Mouse (Mus musculus) activated CD4-positive, CD25-positive, alpha-beta regulatory T cell, adult 4 months (primary cell): ENCODE results near the gene 4922502D21Rik. TPM values are rescaled to one million over a fixed set of nuclear protein-coding genes. Genes with fewer than 3 reads are reported as not detected.
"Not testable (repeated sequence)": the region's sequence is repeated elsewhere in the genome, so short reads cannot be mapped to it uniquely, and the experiment has no call there.

Experiments
- ATAC-seq: one replicate; pipeline ENCODE4 v1.8.0; 2017
- polyA plus RNA-seq, 2 experiments: library from polyadenylated mRNA; unstranded; fragments of 100-300 nt; shearing (Covaris generic); gene quantifications; one replicate each; pipeline ENCODE4 v1.2.1; 2017

Gene 4922502D21Rik
- polyA plus RNA-seq, result not detected

- ATAC-seq, result no peak
Measured at GRCm38 (mm10) chr6:129331610-129332009, at the start of gene 4922502D21Rik. Gene 4922502D21Rik, minus strand, starts transcription at chr6:129331796.

GRCm38 (mm10) chr6:129380454-129380853, 48.9 kb upstream of the 4922502D21Rik start:
- no peak for ATAC-seq

- ATAC-seq, result no peak
Measured at GRCm38 (mm10) chr6:129374937-129375471, 43.4 kb upstream of the 4922502D21Rik start.

GRCm38 (mm10) chr6:129369374-129370132, 38.0 kb upstream of the 4922502D21Rik start:
- ATAC-seq, result no peak

- peak; percentile 85 for ATAC-seq
Measured at GRCm38 (mm10) chr6:129365959-129366359, 34.4 kb upstream of the 4922502D21Rik start.

- ATAC-seq, result no peak
Measured at GRCm38 (mm10) chr6:129363942-129364341, 32.3 kb upstream of the 4922502D21Rik start.

GRCm38 (mm10) chr6:129359515-129359914, 27.9 kb upstream of the 4922502D21Rik start:
- no peak for ATAC-seq

GRCm38 (mm10) chr6:129356430-129356829, 24.8 kb upstream of the 4922502D21Rik start:
- ATAC-seq, result no peak

- ATAC-seq, result no peak
Measured at GRCm38 (mm10) chr6:129355774-129356173, 24.2 kb upstream of the 4922502D21Rik start.

- no peak for ATAC-seq
Measured at GRCm38 (mm10) chr6:129351091-129351490, 19.5 kb upstream of the 4922502D21Rik start.

GRCm38 (mm10) chr6:129349524-129350352, 18.1 kb upstream of the 4922502D21Rik start:
- ATAC-seq, result no peak

GRCm38 (mm10) chr6:129344408-129344807, 12.8 kb upstream of the 4922502D21Rik start:
- ATAC-seq, result no peak

GRCm38 (mm10) chr6:129342391-129342790, 10.8 kb upstream of the 4922502D21Rik start, which contains the start of gene Clec12a:
Gene Clec12a, plus strand, starts transcription at chr6:129342691.
- not testable (repeated sequence) for ATAC-seq

GRCm38 (mm10) chr6:129337751-129338150, 6.2 kb upstream of the 4922502D21Rik start:
- ATAC-seq, result no peak

GRCm38 (mm10) chr6:129333674-129334078, 2.1 kb upstream of the 4922502D21Rik start:
- ATAC-seq, result peak; percentile 100

- no peak for ATAC-seq
Measured at GRCm38 (mm10) chr6:129326568-129327150, 4.9 kb downstream of the 4922502D21Rik start.

- ATAC-seq, result no peak
Measured at GRCm38 (mm10) chr6:129326016-129326415, 5.6 kb downstream of the 4922502D21Rik start.

- ATAC-seq, result no peak
Measured at GRCm38 (mm10) chr6:129319331-129319730, 12.3 kb downstream of the 4922502D21Rik start.

- ATAC-seq, result peak; percentile 67
Measured at GRCm38 (mm10) chr6:129318395-129318794, 13.2 kb downstream of the 4922502D21Rik start.

- peak; percentile 38 for ATAC-seq
Measured at GRCm38 (mm10) chr6:129316463-129316862, 15.1 kb downstream of the 4922502D21Rik start.

- ATAC-seq, result no peak
Measured at GRCm38 (mm10) chr6:129315698-129316097, 15.9 kb downstream of the 4922502D21Rik start.

- peak; percentile 25 for ATAC-seq
Measured at GRCm38 (mm10) chr6:129314655-129315168, 16.9 kb downstream of the 4922502D21Rik start.
